Mouse (Mus musculus) urinary bladder, postnatal 4 days (tissue): ENCODE results near the gene Gm20388.
"Not testable (repeated sequence)": the region's sequence is repeated elsewhere in the genome, so short reads cannot be mapped to it uniquely, and the experiment has no call there.

Experiments used
- DNase-seq, 2 experiments: peaks; one replicate each; pipeline ENCODE4 v3.0.0; 2021 to 2022; ENCODE audit warnings: low spot score in 2 of 2

The Gm20388 gene

GRCm38 (mm10) chr8:121660602-121661001, 1750.0 kb downstream of the Gm20388 start:
- no peak for DNase-seq

DNA sequence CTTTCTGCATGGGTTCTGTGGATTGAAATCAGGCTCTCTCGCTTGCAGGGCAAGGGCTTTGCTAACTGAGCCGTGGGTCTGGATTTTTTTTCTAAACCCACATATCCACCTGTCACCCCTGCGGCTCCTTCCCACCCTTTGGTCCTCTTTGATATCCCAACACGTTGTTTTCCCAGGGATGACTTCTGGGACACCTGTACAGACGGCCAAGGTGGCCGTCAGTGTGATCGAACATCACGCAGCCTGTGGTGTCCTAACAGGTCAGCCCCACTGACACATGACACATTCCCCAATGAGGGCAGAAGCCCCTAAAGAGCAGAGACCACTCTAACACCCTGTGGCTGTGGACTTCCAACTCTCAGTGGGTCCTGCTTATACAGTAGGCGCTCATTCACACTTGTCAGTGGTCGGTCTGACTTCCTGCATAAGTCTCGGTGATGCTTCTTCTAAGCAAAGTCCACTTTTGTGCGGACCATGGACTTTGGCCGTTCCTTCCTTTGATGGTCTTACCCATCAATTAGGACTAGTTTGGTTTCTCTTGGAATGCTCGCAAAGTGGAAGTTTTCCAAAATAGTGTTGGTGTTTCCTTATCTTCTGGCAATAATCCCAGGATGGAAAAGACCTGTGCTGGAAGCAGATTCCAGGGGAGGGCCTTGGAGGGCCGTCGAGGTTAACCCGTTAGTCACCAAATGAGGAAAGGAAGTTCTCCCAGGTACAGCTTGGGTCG, 1751.2 kb downstream of the Gm20388 start:
- DNase-seq = no peak

DNA sequence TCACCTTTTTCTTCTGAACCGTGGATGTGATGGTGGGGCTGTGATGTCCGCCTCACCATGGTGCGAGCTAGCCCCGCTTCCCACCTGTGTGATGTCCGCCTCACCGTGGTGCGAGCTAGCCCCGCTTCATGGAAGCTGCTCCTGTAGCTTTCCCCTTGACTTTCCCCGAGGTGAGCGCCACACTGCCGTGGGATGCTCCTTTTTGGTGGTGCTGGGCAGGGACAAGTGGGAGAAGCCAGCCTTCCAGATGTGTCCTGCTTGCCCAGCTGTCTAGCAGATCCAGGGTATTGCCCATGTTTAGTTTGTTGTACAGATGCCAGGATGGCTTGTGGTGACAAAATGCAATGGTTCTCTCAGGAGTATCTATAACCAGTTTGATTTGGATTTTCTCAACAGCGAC, 1752.5 kb downstream of the Gm20388 start:
- DNase-seq = no peak

GRCm38 (mm10) chr8:121665329-121665728, 1754.7 kb downstream of the Gm20388 start:
- DNase-seq = peak; percentile 63 to 72

- DNase-seq = not testable (repeated sequence)
Measured at GRCm38 (mm10) chr8:121667936-121668500, 1757.4 kb downstream of the Gm20388 start.

DNA sequence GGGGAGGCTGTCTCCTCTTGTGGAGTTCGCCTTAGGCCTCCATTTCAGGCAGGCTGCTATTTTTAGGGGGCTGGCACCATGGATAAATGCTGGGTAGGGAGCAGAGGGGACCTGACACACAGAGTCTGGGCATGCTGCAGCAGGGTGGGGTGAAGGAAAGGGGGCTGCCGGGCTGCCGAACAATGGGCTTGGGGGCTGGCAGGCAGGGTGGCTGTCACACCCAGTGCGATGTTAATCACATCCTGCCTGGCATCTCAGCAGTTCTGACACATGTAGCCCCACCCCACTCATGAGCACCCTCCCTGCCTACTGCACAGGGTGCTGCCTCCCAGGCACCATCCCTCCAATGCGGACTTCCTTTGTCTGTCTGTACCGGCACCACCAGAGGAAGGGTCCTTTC, 1757.9 kb downstream of the Gm20388 start:
- no peak for DNase-seq

DNA sequence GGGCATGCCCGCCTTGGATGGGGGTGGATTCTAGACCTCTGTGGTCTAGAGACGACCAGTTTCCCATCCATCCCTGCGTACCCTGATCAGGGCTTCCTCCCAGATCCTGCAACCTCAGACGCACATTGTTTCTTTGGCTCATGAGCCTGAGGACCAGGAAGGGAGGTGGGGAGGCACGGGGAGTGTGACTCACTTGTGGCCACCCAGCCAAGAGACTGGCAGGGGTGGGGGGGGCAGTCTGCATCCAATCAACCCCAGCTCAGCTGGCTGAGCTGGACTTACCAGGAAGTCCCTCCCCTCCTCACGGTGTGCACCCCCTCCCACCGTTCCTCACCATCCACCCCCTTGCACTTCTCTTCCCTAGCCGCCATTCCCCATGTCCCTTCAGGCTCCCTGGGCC, 1758.6 kb downstream of the Gm20388 start:
- no peak for DNase-seq

DNA sequence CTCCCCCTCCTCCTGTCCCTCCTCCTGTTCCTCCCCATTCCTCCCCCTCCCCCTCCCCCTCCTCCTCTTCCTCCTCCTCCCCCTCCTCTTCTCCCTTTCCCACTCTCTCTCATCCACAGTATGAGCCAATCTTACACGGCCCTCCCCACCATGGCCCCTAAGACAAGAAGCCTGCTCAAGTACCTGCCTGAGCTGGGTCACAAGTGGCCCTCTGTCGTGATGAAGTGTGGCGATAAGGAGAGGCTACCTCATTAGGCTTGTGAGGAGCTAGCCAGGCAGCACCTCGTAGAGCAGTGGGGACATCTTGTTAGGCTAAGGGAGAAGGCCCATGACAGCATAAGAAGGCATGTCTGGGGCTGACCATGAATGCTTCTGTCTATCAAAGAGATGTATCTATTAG, 1762.5 kb downstream of the Gm20388 start:
- DNase-seq = no peak

DNA sequence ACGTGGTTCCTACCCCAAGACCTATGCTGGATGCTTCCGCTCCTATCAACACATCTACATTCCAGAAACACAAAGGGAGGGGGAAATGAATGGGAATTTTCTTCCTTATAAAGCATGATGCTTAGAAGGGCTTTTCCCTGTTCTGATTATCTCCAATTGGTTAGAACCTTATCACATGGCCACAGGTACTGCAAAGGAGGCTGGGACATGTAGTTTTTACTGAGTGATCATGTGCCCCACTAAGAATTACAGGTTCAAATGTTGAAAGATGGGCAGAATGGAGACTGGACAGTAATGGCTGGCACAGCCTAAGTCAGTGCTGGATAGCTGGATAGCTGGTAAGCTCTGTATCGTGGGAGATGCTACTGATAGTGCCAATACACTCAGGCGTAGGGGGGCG, 1763.3 kb downstream of the Gm20388 start:
- DNase-seq = no peak

- DNase-seq = no peak
Measured at GRCm38 (mm10) chr8:121674524-121674923, 1763.9 kb downstream of the Gm20388 start.

DNA sequence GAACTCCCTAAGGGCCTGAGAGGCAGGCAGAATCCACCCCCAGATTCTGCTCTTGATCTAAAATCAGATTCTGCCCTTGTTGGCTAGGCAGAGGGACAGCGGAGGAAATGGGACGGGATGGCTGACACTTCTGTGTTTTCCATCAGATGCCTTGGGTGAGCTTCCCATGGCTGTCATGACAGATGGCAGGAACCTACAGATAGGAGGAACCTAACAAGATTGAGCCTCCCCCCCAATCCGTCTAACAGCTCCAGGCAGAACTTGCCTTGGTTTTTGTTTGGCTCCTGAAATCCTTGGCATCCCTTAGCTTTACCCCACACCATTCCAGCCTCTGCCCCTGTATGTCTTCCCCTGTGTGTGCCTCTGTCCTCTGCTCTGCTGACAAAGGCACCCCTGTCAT, 1764.5 kb downstream of the Gm20388 start:
- no peak for DNase-seq

- DNase-seq = peak in 1 of 2 experiments; percentile 44
Measured at GRCm38 (mm10) chr8:121675701-121676100, 1765.1 kb downstream of the Gm20388 start.

GRCm38 (mm10) chr8:121678696-121679095, 1768.1 kb downstream of the Gm20388 start:
- no peak for DNase-seq

GRCm38 (mm10) chr8:121680896-121681295, 1770.3 kb downstream of the Gm20388 start:
- DNase-seq = no peak

DNA sequence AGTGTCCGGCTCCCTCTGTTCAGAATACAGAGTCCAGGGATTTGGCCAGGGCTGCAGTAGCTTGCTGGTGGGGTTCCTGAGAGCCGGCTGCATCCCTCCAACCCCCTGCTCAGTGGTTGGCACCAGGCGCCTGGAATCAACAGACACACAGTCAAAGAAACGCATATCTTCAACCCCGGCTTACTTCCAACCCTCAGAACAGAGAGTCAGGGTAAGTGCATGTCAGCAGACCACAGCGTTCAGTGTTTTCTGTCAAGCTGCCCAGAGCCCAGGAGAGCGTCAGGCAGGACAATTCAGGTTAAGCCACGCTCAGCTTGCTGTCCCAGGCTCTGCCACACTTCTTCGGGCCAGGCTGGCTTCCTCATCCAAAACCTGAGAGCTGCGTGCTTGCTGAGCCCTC, 1770.8 kb downstream of the Gm20388 start:
- no peak for DNase-seq

DNA sequence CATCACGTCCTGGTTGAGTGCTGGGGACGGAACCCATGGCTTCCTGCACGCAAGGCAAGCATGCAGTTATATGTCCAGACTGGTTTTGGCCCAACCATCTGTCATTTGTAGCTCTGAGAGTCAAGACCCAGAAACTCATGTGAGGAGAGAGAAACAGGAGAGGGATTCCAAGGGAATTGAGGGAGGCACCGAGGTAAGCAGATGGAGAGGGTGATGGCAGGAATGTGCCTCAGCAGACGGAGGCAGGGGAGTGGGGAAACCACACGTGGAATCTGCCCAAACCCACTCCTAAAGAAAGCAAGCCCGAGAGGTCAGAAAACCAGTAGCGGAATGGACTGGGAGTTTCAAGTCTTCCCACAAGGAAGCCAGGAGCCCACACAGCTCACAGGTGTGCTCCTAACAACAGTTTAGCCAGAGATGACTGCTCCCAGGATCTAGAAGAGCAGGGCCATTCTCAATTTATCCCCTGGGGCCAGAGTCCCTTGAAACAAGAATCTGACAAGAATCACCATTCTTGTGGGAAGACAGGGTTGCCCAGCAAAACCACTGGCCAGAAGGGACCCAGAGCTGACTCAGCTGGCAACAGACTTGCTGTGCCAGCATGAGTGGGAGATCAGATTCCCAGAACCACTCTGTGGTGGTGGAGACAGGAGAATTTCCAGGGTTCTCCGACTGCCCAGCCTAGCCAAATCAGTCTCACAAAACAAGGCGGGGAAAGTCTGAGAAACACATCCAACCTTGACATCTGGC, 1772.6 kb downstream of the Gm20388 start:
- DNase-seq = no peak

GRCm38 (mm10) chr8:121685419-121685818, 1774.8 kb downstream of the Gm20388 start:
- no peak for DNase-seq

- DNase-seq = no peak
Measured at GRCm38 (mm10) chr8:121687455-121688161, 1777.0 kb downstream of the Gm20388 start.

DNA sequence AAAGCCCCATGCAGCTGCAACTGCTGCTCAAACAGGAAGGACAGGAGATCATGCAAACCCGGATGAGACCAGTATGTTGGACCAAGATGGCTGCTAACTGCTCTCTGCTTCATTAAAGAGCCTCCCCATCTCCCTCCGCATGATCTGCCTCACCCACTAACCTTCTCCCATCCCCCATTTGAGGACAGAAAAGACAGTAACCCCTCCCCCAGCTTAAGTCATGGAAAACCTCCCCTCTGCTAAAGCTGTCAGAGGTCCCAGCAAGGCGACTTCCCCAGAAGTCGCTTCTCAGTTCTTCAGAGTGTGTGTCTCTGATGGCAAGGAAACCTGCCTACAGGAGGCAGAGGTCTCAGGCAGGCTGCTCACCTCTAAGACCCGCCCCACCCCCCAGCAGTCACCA, 1777.9 kb downstream of the Gm20388 start:
- no peak for DNase-seq

DNA sequence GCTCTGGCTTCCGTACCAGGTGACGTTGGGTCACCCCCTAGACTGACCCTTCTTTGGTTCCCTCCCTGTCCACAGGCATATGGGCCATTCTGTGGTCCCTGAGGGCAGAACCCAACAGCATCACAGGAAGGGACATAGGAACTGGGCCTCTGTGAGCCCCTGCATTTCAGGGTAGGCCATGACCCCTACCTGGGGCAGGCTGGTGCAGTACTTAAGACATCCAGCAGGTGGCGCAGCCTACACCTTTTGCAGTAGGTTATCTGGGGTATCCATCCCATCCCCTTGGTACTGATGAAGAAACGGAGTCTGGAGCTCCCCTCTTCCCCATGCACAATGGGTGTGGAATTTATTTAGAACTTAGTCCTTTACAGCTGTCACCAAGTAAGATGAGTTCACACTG, 1783.8 kb downstream of the Gm20388 start:
- no peak for DNase-seq

GRCm38 (mm10) chr8:121695585-121696184, 1785.0 kb downstream of the Gm20388 start:
- no peak for DNase-seq
